Mouse (Mus musculus) kidney, postnatal 0 days (tissue): Measurements from ENCODE around the gene Muc5ac. TPM values are rescaled to one million over a fixed set of nuclear protein-coding genes. Genes with fewer than 3 reads are reported as not detected.

Experiments used
- ATAC-seq: fragments of 200-750 bp; cut with Nextera tagmentation; replicated peaks from 2 replicates; pipeline ENCODE4 v1.8.0; 2017; ENCODE audit warnings: low read depth, moderate number of reproducible peaks, moderate TSS enrichment, moderate library complexity; ENCODE audit not compliant: low FRiP score
- DNase-seq: peaks from one replicate; pipeline ENCODE4 v3.0.0-alpha.2; 2016; ENCODE audit warnings: low spot score
- H3K27ac ChIP-seq: fragments of 300-500 bp; sonication (generic); 2 replicates; pipeline ENCODE4 v1.5.1; 2014; ENCODE audit warnings: mild to moderate bottlenecking
- H3K27me3 ChIP-seq: fragments of 300-500 bp; sonication (generic); 2 replicates; pipeline ENCODE4 v1.6.1; 2014; ENCODE audit warnings: low read length, mixed read lengths; ENCODE audit not compliant: insufficient read depth
- H3K36me3 ChIP-seq: fragments of 300-500 bp; sonication (generic); 2 replicates; pipeline ENCODE4 v1.6.1; 2014; ENCODE audit warnings: low read length, mixed read lengths; ENCODE audit not compliant: insufficient read depth
- H3K4me1 ChIP-seq: fragments of 300-500 bp; sonication (generic); replicated peaks from 2 replicates; pipeline ENCODE4 v1.6.1; 2014; ENCODE audit warnings: antibody characterized with exemption, low read length, mixed read lengths; ENCODE audit not compliant: insufficient read depth
- H3K4me2 ChIP-seq: fragments of 300-500 bp; sonication (generic); 2 replicates; pipeline ENCODE4 v1.6.1; 2014; ENCODE audit warnings: mild to moderate bottlenecking, low read length, moderate library complexity, mixed read lengths
- H3K4me3 ChIP-seq: fragments of 300-500 bp; sonication (generic); replicated peaks from 2 replicates; pipeline ENCODE4 v1.5.1; 2014; ENCODE audit warnings: low read depth, low read length
- H3K9ac ChIP-seq: fragments of 300-500 bp; sonication (generic); 2 replicates; pipeline ENCODE4 v1.6.1; 2014; ENCODE audit warnings: low read depth, low read length
- H3K9me3 ChIP-seq: fragments of 300-500 bp; sonication (generic); replicated peaks from 2 replicates; pipeline ENCODE4 v1.6.1; 2016; ENCODE audit warnings: low read length, inconsistent platforms, mixed read lengths
- CTCF ChIP-seq: IDR thresholded peaks from 2 replicates; pipeline ENCODE4 v1.5.1; 2016; ENCODE audit warnings: antibody characterized with exemption, low read depth, mild to moderate bottlenecking, moderate library complexity
- WGBS: fragments of 180-500 bp; shearing (Covaris S2); extraction: QIAGEN DNeasy Blood & Tissue Kit; methylation state at CpG from one replicate; pipeline ENCODE4 v1.1.7; 2014; 5-methylcytosine and 5-hydroxymethylcytosine counted together
- polyA plus RNA-seq: library from polyadenylated mRNA; unstranded; fragments of >200 nt; fragmentation: Nextera tagmentation; extraction: Ambion mirVana; gene quantifications from 2 replicates; pipeline ENCODE4 v1.2.1, GENCODE M21; 2015

Gene Muc5ac
- polyA plus RNA-seq: not detected in 2 replicates

- TF ChIP-seq CTCF: no peak
- no peak within 1 kb of the TSS for H3K9ac ChIP-seq
- no peaks in the 10 kb centered on the region for H3K36me3 ChIP-seq
- H3K4me1 ChIP-seq: no peaks in the 10 kb centered on the region
- H3K4me2 ChIP-seq: no peak within 1 kb of the TSS
- ATAC-seq (no peak), DNase-seq (no peak)
- no peak within 1 kb of the TSS for H3K27ac ChIP-seq
- no peaks in the 10 kb centered on the region for H3K9me3 ChIP-seq
- H3K27me3 ChIP-seq: no peaks in the 10 kb centered on the region
- whole genome bisulfite sequencing: 77% methylated on average over 6 of the region's 6 CpGs
- H3K4me3 ChIP-seq: no peak within 1 kb of the TSS
Observed at GRCm38 (mm10) chr7:141788677-141789452, at the start of gene Muc5ac. TSS of gene Muc5ac (plus strand) at chr7:141788972.

GRCm38 (mm10) chr7:141747451-141748100, 41.2 kb upstream of the Muc5ac start:
- H3K9me3 ChIP-seq: no peaks in the 10 kb centered on the region
- no peak overlapping the region for H3K4me2 ChIP-seq
- DNase-seq (no peak), ATAC-seq (no peak)
- H3K4me1 ChIP-seq: no peaks in the 10 kb centered on the region
- no peak overlapping the region for H3K9ac ChIP-seq
- no peak overlapping the region for H3K4me3 ChIP-seq
- TF ChIP-seq CTCF: no peak
- H3K27ac ChIP-seq: no peak overlapping the region
- H3K27me3 ChIP-seq: no peaks in the 10 kb centered on the region
- 83% methylated on average over 7 of the region's 7 CpGs for WGBS
- H3K36me3 ChIP-seq: no peaks in the 10 kb centered on the region

GRCm38 (mm10) chr7:141752513-141752912, 36.3 kb upstream of the Muc5ac start:
- H3K4me1 ChIP-seq: no peaks in the 10 kb centered on the region
- DNase-seq (no peak), ATAC-seq (no peak)
- no peak overlapping the region for H3K4me3 ChIP-seq
- H3K4me2 ChIP-seq: no peak overlapping the region
- H3K9ac ChIP-seq: no peak overlapping the region
- H3K27ac ChIP-seq: no peak overlapping the region
- no peak for TF ChIP-seq CTCF
- no peaks in the 10 kb centered on the region for H3K9me3 ChIP-seq
- no peaks in the 10 kb centered on the region for H3K36me3 ChIP-seq
- H3K27me3 ChIP-seq: no peaks in the 10 kb centered on the region
- 80% methylated on average over 6 of the region's 6 CpGs for WGBS

GRCm38 (mm10) chr7:141755831-141756230, 32.9 kb upstream of the Muc5ac start:
- Histone ChIP-seq H3K4me3 (no peak overlapping the region), H3K4me1 (no peaks in the 10 kb centered on the region), H3K9me3 (no peaks in the 10 kb centered on the region), H3K4me2 (no peak overlapping the region), H3K9ac (no peak overlapping the region), H3K36me3 (no peaks in the 10 kb centered on the region), H3K27me3 (no peaks in the 10 kb centered on the region), H3K27ac (no peak overlapping the region)
- ATAC-seq (peak; percentile 36; the same call in 1 of the 2 replicates), DNase-seq (peak; percentile 83)
- 48% methylated on average over 4 of the region's 4 CpGs for WGBS
- TF ChIP-seq CTCF: peak; percentile 90

- Histone ChIP-seq H3K27ac (no peak overlapping the region), H3K9me3 (no peaks in the 10 kb centered on the region), H3K4me3 (no peak overlapping the region), H3K4me1 (no peaks in the 10 kb centered on the region), H3K9ac (no peak overlapping the region), H3K36me3 (no peaks in the 10 kb centered on the region), H3K4me2 (no peak overlapping the region), H3K27me3 (no peaks in the 10 kb centered on the region)
- 60% methylated on average over 4 of the region's 4 CpGs for WGBS
- ATAC-seq: no peak
- no peak for DNase-seq
- no peak for TF ChIP-seq CTCF
Observed at GRCm38 (mm10) chr7:141758291-141758690, 30.5 kb upstream of the Muc5ac start.

- no peak for ATAC-seq
- 84% methylated on average over 3 of the region's 3 CpGs for WGBS
- Histone ChIP-seq H3K9ac (no peak overlapping the region), H3K36me3 (no peaks in the 10 kb centered on the region), H3K27ac (no peak overlapping the region), H3K27me3 (no peaks in the 10 kb centered on the region), H3K9me3 (no peaks in the 10 kb centered on the region), H3K4me2 (no peak overlapping the region), H3K4me1 (no peaks in the 10 kb centered on the region), H3K4me3 (no peak overlapping the region)
- no peak for TF ChIP-seq CTCF
- no peak for DNase-seq
Observed at GRCm38 (mm10) chr7:141770521-141770920, 18.3 kb upstream of the Muc5ac start.
